Mouse (Mus musculus) v-Abl transformed pro-B cells (cell line): ENCODE data around the gene Fhl2.

Experiments
- in situ Hi-C, 2 experiments: fragments of 400-800 bp; cut with MboI; formaldehyde crosslinking; loops; one replicate each; pipeline ENCODE4 v1.15.1; 2025; ENCODE audit not compliant: unreplicated experiment in 2 of 2

The Fhl2 gene

GRCm38 (mm10) chr1:43127820-43128610 lies 68.8 kb downstream of the Fhl2 start:
- in situ Hi-C loops = loop anchor here (25.0 kb wide), 3 partner anchors 309 to 1109 kb away; partner anchors contain the start of gene Nck2 (in 1 of the 2)

DNA sequence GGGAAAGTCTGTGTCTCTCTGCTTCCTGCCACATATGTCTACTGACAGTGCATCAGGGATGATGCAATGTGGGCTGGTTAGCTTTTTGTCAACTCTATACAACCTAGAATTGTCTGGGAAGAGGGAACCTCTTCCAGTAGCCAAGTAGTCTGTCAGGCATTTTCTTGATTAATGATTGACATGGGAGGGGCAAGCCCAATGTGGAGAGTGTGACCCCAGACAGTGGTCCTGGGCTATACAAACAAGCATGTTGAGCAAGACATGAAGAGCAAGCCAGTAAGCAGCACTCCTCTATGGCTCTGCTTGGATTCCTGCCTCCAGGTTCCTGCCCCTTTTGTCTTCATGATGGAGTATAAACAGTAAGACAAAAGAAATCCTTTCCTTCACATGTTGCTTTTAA lies 69.6 kb downstream of the Fhl2 start:
- in situ Hi-C loops = loop anchor here (25.0 kb wide), 3 partner anchors 310 to 1110 kb away; partner anchors contain the start of gene Nck2 (in 1 of the 2)

- in situ Hi-C loops = loop anchor here (25.0 kb wide), 3 partner anchors 313 to 1113 kb away; partner anchors contain the start of gene Nck2 (in 1 of the 2)
Measured at GRCm38 (mm10) chr1:43124726-43125125, 72.1 kb downstream of the Fhl2 start.

DNA sequence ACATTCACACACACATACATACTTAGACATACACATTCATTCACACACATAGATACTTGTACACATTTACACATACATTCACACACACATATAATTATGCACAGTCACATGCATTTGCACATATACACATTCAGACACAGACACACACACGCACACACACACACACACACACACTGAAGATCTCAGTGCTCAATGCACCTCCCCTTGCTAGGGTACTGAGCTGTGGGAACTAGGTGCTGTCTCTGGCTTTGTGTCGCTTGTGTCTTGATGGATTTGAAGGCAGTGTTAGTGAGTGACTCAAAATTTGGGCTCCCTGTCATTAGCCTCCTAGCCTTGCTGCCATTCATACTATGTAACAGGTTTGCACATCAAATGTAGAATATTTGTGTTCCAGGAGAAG lies 74.2 kb downstream of the Fhl2 start:
- in situ Hi-C loops = no loop called here

GRCm38 (mm10) chr1:43120950-43121349 lies 75.8 kb downstream of the Fhl2 start:
- in situ Hi-C loops = no loop called here

DNA sequence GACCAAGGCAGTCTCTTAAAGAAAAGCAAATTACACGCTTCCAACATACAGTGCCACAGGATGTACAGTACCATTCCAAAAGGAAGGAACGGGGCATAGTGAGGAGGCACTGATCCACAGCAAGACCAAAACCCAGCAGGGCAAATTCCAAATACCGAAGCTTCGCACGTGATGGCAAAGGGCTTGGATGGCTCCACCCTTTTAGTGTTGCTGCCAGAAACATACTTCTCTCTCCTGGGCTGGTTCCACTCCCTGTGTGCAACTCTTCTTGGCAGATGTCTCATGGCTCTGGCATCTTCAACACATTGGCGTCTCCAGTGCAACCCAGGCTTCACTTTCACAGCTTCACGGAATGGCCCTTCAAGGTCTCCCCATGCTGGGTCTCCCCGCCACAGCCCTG lies 79.3 kb downstream of the Fhl2 start:
- in situ Hi-C loops = no loop called here

GRCm38 (mm10) chr1:43112882-43113281 lies 83.9 kb downstream of the Fhl2 start:
- in situ Hi-C loops = no loop called here

- in situ Hi-C loops = no loop called here
Measured at GRCm38 (mm10) chr1:43110556-43110955, 86.2 kb downstream of the Fhl2 start.

DNA sequence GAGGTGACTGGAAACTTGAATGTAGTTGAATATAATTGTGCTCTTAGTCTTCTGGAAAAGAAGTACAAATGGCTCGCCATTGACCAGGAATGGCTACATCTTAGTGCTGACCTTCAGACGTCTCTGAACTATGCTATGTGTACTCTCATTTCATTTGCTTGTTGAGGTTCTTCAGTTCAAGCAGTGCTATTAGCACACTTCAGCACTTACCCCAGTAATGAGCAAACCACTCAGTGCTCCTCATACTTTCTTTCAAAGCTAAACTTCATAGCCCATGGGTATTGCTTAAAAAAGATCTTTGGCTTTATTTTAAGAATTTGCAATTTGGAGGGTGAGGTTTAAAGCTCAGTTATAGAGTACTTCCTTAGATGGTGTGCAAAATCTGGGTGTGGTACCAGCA lies 88.1 kb downstream of the Fhl2 start:
- in situ Hi-C loops = loop anchor here (5.0 to 10.0 kb wide), 2 partner anchors 191 to 946 kb away; no protein-coding TSS in a partner anchor

- in situ Hi-C loops = no loop called here
Measured at GRCm38 (mm10) chr1:43098031-43098984, 98.5 kb downstream of the Fhl2 start, which contains the start of the genes Tgfbrap1 and AI597479. TSS of gene Tgfbrap1 (minus strand) at chr1:43098637. TSS of gene AI597479 (plus strand) at chr1:43098710.

- in situ Hi-C loops = loop anchor here in 1 of 2 experiments (5.0 kb wide), 1 partner anchor 322 kb away; no protein-coding TSS in a partner anchor
Measured at GRCm38 (mm10) chr1:43094206-43094605, 102.6 kb downstream of the Fhl2 start.

- in situ Hi-C loops = loop anchor here in 1 of 2 experiments (5.0 kb wide), 1 partner anchor 320 kb away; no protein-coding TSS in a partner anchor
Measured at GRCm38 (mm10) chr1:43092056-43093015, 104.4 kb downstream of the Fhl2 start.

DNA sequence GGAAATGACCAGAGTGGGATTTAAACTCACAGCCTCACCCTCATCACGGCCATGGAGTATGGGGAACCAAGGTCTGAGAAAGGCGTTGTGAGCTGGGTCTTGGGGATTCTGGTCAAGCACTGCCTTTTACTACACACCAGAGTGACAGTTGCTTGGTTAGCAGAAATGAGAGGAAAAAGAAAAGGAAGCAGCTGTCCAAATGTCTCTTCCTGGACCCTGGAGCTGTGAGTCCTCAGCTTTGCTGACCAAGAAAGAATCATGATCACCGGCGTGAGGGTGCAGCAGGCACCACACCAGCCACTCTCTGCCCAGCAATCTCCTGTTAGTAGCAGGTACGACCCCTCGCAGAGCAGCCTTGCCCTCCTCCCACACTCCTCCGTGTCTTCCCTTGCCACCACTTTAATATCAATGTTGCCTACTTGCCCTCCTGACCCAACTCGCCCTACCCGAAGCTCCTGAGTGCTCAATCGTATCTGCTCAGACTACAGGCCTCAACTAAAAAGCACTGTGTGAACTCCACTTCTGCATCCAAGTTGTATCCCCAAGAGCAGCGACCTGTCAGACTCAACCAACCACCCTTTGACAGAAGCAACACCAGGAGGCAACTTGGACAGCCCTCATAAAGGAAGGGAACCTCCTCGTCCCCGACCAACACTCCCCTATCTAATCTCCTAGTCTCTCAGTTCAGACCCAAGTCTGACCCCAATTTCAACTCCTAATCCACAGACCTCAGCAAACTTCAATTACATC lies 105.3 kb downstream of the Fhl2 start:
- in situ Hi-C loops = loop anchor here in 1 of 2 experiments (5.0 kb wide), 1 partner anchor 319 kb away; no protein-coding TSS in a partner anchor

- in situ Hi-C loops = loop anchor here in 1 of 2 experiments (5.0 kb wide), 1 partner anchor 318 kb away; no protein-coding TSS in a partner anchor
Measured at GRCm38 (mm10) chr1:43090418-43090817, 106.4 kb downstream of the Fhl2 start.

DNA sequence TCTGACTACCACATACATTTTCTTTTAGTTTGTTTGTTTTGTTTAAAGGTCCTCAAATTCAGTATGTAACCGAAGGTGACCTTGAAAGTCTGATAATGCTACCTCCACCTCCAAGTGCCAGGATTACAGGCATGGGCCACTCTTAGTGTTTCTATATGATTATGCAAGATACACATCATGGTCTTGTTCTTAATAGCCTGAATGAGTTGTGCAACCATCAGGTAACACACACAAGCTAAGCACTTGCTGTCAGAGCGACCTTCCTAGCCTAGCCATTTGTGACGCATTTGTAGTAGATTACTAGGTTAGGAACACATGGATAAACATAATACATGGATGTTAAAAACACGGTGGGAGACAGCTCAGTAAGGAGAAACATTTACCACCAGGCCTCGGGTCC lies 113.8 kb downstream of the Fhl2 start:
- in situ Hi-C loops = no loop called here

DNA sequence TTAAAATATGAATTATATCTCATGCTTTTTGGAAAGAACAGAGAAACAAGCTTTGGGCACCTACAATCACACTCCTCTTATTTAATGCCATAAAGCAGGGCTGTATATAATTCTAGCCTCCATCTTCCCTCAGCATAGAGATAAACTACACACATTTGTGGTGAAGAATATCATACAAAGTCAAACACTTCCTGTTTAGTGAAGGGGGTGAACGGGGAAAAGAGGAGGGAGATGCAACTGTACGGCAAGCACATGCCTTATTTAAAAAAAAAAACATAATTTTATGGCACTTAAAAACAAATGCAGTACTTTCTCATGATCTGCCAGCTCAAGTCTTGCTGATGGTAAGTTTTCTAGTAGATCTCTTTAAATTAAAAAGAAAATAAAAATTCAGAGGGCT lies 118.7 kb downstream of the Fhl2 start:
- in situ Hi-C loops = no loop called here

DNA sequence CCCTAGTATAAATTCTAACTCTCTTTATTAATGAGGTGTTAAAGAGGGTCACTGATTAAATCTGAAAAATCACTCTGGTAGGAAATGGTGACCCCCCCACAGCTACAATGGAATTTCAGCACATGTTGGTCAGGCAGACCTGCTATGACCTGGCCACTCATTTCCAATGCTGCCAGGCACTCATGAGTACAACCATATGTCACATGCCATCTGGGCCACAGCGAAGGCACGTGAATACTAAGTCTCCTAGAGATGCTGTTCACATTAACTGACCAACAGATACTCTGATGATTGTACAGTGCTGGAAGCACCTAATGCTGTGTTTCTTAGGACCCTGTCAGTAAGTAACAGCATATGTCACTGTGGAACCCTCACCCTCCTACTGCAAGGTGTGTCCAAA lies 122.0 kb downstream of the Fhl2 start:
- in situ Hi-C loops = no loop called here
